In the genomic region with DNA sequence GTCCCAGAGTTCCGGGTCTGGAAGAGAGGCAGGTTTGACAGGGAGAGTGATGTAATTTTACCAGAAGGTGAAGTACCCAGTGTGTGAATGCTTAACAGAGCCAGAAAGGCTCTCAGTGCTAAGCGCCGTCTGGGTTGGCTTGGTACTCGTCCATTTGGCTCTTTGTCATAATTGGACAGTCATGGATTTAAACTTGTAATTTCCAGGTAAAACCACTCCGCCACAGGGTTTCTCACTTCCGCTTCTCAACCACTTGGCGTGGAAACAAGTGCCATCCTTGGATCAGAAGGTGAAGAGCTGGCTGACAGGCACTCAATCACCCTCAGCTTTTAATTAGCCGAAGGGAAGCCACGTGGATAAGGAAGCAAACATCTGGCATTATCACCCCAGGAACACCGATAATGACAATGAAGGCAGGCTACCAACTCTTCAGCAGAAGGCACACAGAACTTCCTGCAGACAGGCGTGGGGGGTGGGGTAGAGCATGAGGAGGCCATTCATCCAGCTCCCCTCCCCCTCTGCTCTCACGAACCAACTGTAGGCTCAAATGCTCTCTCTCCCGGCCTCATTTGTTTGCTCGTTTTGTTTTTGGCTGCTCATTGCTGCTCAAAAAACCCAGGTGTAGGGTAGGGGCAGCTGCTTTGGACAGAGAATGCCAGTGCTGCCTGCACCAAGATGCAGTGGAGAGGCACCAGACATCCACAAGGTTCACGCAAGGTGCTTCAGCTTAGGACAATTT, we compare ENCODE assay signal across 8 mouse cellular contexts.
DNase-seq lines count a peak whose midpoint lies in the region; ATAC-seq lines count a peak whose summit lies in the region.

No protein-coding gene starts in this region.

- no peaks in the 10 kb centered on the region for H3K27me3 ChIP-seq in kidney, embryonic 15.5 days
- H3K27me3 ChIP-seq in liver, embryonic 12.5 days (replicated peaks) = no peaks in the 10 kb centered on the region
- H3K27me3 ChIP-seq in neural tube, embryonic 13.5 days = no peaks in the 10 kb centered on the region; the same call in 1 of the 2 replicates

- H3K4me1 ChIP-seq in kidney, embryonic 15.5 days = peaks cover 38% of the 10 kb centered on the region
- peaks cover 35% of the 10 kb centered on the region for H3K4me1 ChIP-seq in liver, embryonic 12.5 days
- peaks cover 41% of the 10 kb centered on the region for H3K4me1 ChIP-seq in neural tube, embryonic 13.5 days (replicated peaks)

- WGBS in kidney, embryonic 15.5 days = 20% methylated on average over 15 of the region's 15 CpGs
- 24% methylated on average over 15 of the region's 15 CpGs for WGBS in liver, embryonic 12.5 days (ENCODE audit: insufficient replicate concordance)
- WGBS in neural tube, embryonic 13.5 days = 11% methylated on average over 15 of the region's 15 CpGs

- peak overlapping the region; percentile 53 for H3K4me2 ChIP-seq in kidney, embryonic 15.5 days
- peak overlapping the region; percentile 36 for H3K4me2 ChIP-seq in liver, embryonic 12.5 days
- peak overlapping the region; percentile 49 for H3K4me2 ChIP-seq in neural tube, embryonic 13.5 days

- H3K36me3 ChIP-seq in kidney, embryonic 15.5 days = no peaks in the 10 kb centered on the region
- peaks cover 6% of the 10 kb centered on the region for H3K36me3 ChIP-seq in liver, embryonic 12.5 days
- no peaks in the 10 kb centered on the region for H3K36me3 ChIP-seq in neural tube, embryonic 13.5 days

- no peak for DNase-seq in kidney, adult 11 months
- peak; percentile 10 for DNase-seq in cerebellum, adult 8-10 months
- no peak for DNase-seq in gastrocnemius, postnatal 4 days (ENCODE audit: low spot score in 2 of 2)
- DNase-seq in left cerebral cortex, postnatal 14 days (ENCODE audit: low spot score in 2 of 2) = no peak

- peak; percentile 48 for ATAC-seq in kidney, embryonic 15.5 days (replicated peaks; ENCODE audit: low FRiP score)
- ATAC-seq in granulocyte monocyte progenitor cell, adult 5-6 weeks (replicated peaks; ENCODE audit: poor library complexity, severe bottlenecking) = peak; percentile 57
- ATAC-seq in liver, embryonic 12.5 days = peak; percentile 68; the same call in 1 of the 2 replicates
- peak; percentile 81 for ATAC-seq in neural tube, embryonic 13.5 days (ENCODE audit: low read depth)

- no peak overlapping the region for H3K9ac ChIP-seq in kidney, embryonic 15.5 days
- H3K9ac ChIP-seq in liver, embryonic 12.5 days = no peak overlapping the region
- H3K9ac ChIP-seq in neural tube, embryonic 13.5 days = peak overlapping the region; percentile 49; the same call in 1 of the 2 replicates

- H3K27ac ChIP-seq in kidney, embryonic 15.5 days = peak overlapping the region; percentile 52
- H3K27ac ChIP-seq in liver, embryonic 12.5 days = no peak overlapping the region
- peak overlapping the region; percentile 81 for H3K27ac ChIP-seq in neural tube, embryonic 13.5 days (replicated peaks)

- H3K4me3 ChIP-seq in kidney, embryonic 15.5 days (replicated peaks) = 0 out of 2 replicates have a peak overlapping the region, but pooled peaks have one; percentile 5
- no peak overlapping the region for H3K4me3 ChIP-seq in liver, embryonic 12.5 days
- H3K4me3 ChIP-seq in neural tube, embryonic 13.5 days = peak overlapping the region; percentile 2; the same call in 1 of the 2 replicates

- intact Hi-C loops in left cerebral cortex, postnatal 14 days (cut with DNase I) = no loop called here

- H3K9me3 ChIP-seq in kidney, embryonic 15.5 days (replicated peaks) = no peaks in the 10 kb centered on the region
- no peaks in the 10 kb centered on the region for H3K9me3 ChIP-seq in liver, embryonic 12.5 days (replicated peaks)
- no peaks in the 10 kb centered on the region for H3K9me3 ChIP-seq in neural tube, embryonic 13.5 days
